Mouse (Mus musculus): ENCODE measurements around the gene Braf.

The Braf gene

GRCm38 (mm10) chr6:39556900-39557659 is 168.2 kb downstream of the Braf start:
- CTCF ChIA-PET: no interaction called here

GRCm38 (mm10) chr6:39555648-39555945 is 169.7 kb downstream of the Braf start:
- CTCF ChIA-PET: no interaction called here

GRCm38 (mm10) chr6:39554888-39555647 is 170.2 kb downstream of the Braf start:
- CTCF ChIA-PET: no interaction called here

Data from spleen, embryonic (tissue).